13 mouse cellular contexts compared by ENCODE assay signal in genomic region chr10:25207866-25208265, GRCm38 (mm10).
A peak's percentile ranks its signal among the peaks of the same experiment; 100 is the strongest.
DNase-seq lines count a peak whose midpoint lies in the region; ATAC-seq and TF ChIP-seq lines count a peak whose summit lies in the region.
"Had no signal": no experiment of that assay in that cellular context is flagged by ENCODE, and none has a peak within 500 bp of the region (broad histone marks: within the 10 kb centered on the region; RNA-seq: fewer than 3 reads in every experiment).

No protein-coding gene starts in this region.

- no peak overlapping the region for H3K4me2 ChIP-seq in hindbrain, embryonic 11.5 days (replicated peaks; ENCODE audit: low read depth, low read length)
- no peak overlapping the region for H3K4me2 ChIP-seq in hindbrain, embryonic 13.5 days
- no peak overlapping the region for H3K4me2 ChIP-seq in lung, postnatal 0 days (replicated peaks; ENCODE audit: low read depth, low read length)
- H3K4me2 ChIP-seq: forebrain, embryonic 12.5 days; heart, embryonic 12.5 days; hindbrain, embryonic 15.5 days; liver, embryonic 15.5 days; midbrain, embryonic 12.5 days had no signal

- no peaks in the 10 kb centered on the region for H3K27me3 ChIP-seq in hindbrain, embryonic 11.5 days (ENCODE audit: control insufficient read depth, insufficient read depth, low read length)
- no peaks in the 10 kb centered on the region for H3K27me3 ChIP-seq in hindbrain, embryonic 13.5 days
- no peaks in the 10 kb centered on the region for H3K27me3 ChIP-seq in lung, postnatal 0 days (replicated peaks; ENCODE audit: insufficient read depth, low read length)
- H3K27me3 ChIP-seq: forebrain, embryonic 12.5 days; heart, embryonic 12.5 days; hindbrain, embryonic 15.5 days; liver, embryonic 15.5 days; midbrain, embryonic 12.5 days had no signal

- TF ChIP-seq CTCF in lung, postnatal 0 days (IDR thresholded peaks at IDR 0.05) = peak; percentile 53

- no peaks in the 10 kb centered on the region for H3K9me3 ChIP-seq in hindbrain, embryonic 11.5 days (ENCODE audit: control insufficient read depth, low read length)
- H3K9me3 ChIP-seq in hindbrain, embryonic 13.5 days = no peaks in the 10 kb centered on the region
- no peaks in the 10 kb centered on the region for H3K9me3 ChIP-seq in lung, postnatal 0 days (ENCODE audit: low read length)
- H3K9me3 ChIP-seq: forebrain, embryonic 12.5 days; heart, embryonic 12.5 days; hindbrain, embryonic 15.5 days; liver, embryonic 15.5 days; midbrain, embryonic 12.5 days had no signal

- TF ChIP-seq EP300 in lung, postnatal 0 days (IDR thresholded peaks at IDR 0.05) = no peak

- 0 out of 2 replicates have a peak, but pooled peaks have one; percentile 65 for ATAC-seq in hindbrain, embryonic 11.5 days (ENCODE audit: low FRiP score)
- no peak for ATAC-seq in hindbrain, embryonic 13.5 days (ENCODE audit: low FRiP score)
- no peak for ATAC-seq in lung, postnatal 0 days

- no peaks in the 10 kb centered on the region for H3K4me1 ChIP-seq in hindbrain, embryonic 11.5 days (replicated peaks; ENCODE audit: control insufficient read depth, insufficient read depth, low read length)
- H3K4me1 ChIP-seq in hindbrain, embryonic 13.5 days (replicated peaks) = peaks cover 3% of the 10 kb centered on the region; the same call in 1 of the 2 replicates
- no peaks in the 10 kb centered on the region for H3K4me1 ChIP-seq in lung, postnatal 0 days (ENCODE audit: insufficient read depth, low read depth, low read length)
- H3K4me1 ChIP-seq: liver, embryonic 15.5 days had no signal

- 34% methylated on average over 6 of the region's 6 CpGs for WGBS in hindbrain, embryonic 11.5 days
- 42% methylated on average over 6 of the region's 6 CpGs for WGBS in hindbrain, embryonic 13.5 days
- 54% methylated on average over 6 of the region's 6 CpGs for WGBS in lung, postnatal 0 days

- H3K9ac ChIP-seq in hindbrain, embryonic 11.5 days (ENCODE audit: low read depth, low read length) = no peak overlapping the region
- no peak overlapping the region for H3K9ac ChIP-seq in hindbrain, embryonic 13.5 days
- H3K9ac ChIP-seq in lung, postnatal 0 days (replicated peaks; ENCODE audit: low read depth) = no peak overlapping the region
- H3K9ac ChIP-seq: forebrain, embryonic 12.5 days; heart, embryonic 12.5 days; hindbrain, embryonic 15.5 days; liver, embryonic 15.5 days; midbrain, embryonic 12.5 days had no signal

- DNase-seq in hindbrain, embryonic 11.5 days (ENCODE audit: low spot score) = no peak
- DNase-seq in lung, postnatal 0 days (ENCODE audit: low spot score) = peak; percentile 11
- DNase-seq in lung, postnatal 10 days = no peak
- peak; percentile 36 for DNase-seq in brain, adult 2 months (ENCODE audit: low read depth, low spot score)
- DNase-seq in retina, postnatal 1 day = peak; percentile 51
- DNase-seq in layer of hippocampus, adult 8-10 months (ENCODE audit: low spot score in 2 of 2) = no peak
- DNase-seq: gastrocnemius, adult 2 months had no signal

- no peaks in the 10 kb centered on the region for H3K36me3 ChIP-seq in hindbrain, embryonic 11.5 days (ENCODE audit: control insufficient read depth, insufficient read depth, low read length)
- no peaks in the 10 kb centered on the region for H3K36me3 ChIP-seq in hindbrain, embryonic 13.5 days
- H3K36me3 ChIP-seq in lung, postnatal 0 days (ENCODE audit: insufficient read depth, low read length) = no peaks in the 10 kb centered on the region
- H3K36me3 ChIP-seq: forebrain, embryonic 12.5 days; heart, embryonic 12.5 days; hindbrain, embryonic 15.5 days; liver, embryonic 15.5 days; midbrain, embryonic 12.5 days had no signal

- H3K27ac ChIP-seq in hindbrain, embryonic 11.5 days (ENCODE audit: low read depth, low read length) = no peak overlapping the region
- H3K27ac ChIP-seq in hindbrain, embryonic 13.5 days = no peak overlapping the region
- H3K27ac ChIP-seq in lung, postnatal 0 days (ENCODE audit: low read length) = no peak overlapping the region
- H3K27ac ChIP-seq: forebrain, embryonic 12.5 days; gastrocnemius, adult 2 months; hindbrain, embryonic 15.5 days; liver, embryonic 15.5 days; midbrain, embryonic 12.5 days had no signal

- no peak overlapping the region for H3K4me3 ChIP-seq in hindbrain, embryonic 11.5 days (ENCODE audit: low read depth, low read length)
- H3K4me3 ChIP-seq in hindbrain, embryonic 13.5 days = no peak overlapping the region
- H3K4me3 ChIP-seq in lung, postnatal 0 days (ENCODE audit: low read depth, low read length) = no peak overlapping the region
- H3K4me3 ChIP-seq: forebrain, embryonic 12.5 days; gastrocnemius, adult 2 months; heart, embryonic 12.5 days; hindbrain, embryonic 15.5 days; liver, embryonic 15.5 days; midbrain, embryonic 12.5 days had no signal

Comparison
In these comparisons a context has a peak if more than half of its experiments do, and no peak if none do; other contexts are left out.
1. DNase-seq: peak in lung, postnatal 0 days (single experiment), brain, adult 2 months (single experiment) and retina, postnatal 1 day (single experiment); none in hindbrain, embryonic 11.5 days (single experiment), lung, postnatal 10 days (single experiment) and layer of hippocampus, adult 8-10 months (0 of 2).